Comparison of ENCODE assay signal across 9 mouse cellular contexts in the genomic region with DNA sequence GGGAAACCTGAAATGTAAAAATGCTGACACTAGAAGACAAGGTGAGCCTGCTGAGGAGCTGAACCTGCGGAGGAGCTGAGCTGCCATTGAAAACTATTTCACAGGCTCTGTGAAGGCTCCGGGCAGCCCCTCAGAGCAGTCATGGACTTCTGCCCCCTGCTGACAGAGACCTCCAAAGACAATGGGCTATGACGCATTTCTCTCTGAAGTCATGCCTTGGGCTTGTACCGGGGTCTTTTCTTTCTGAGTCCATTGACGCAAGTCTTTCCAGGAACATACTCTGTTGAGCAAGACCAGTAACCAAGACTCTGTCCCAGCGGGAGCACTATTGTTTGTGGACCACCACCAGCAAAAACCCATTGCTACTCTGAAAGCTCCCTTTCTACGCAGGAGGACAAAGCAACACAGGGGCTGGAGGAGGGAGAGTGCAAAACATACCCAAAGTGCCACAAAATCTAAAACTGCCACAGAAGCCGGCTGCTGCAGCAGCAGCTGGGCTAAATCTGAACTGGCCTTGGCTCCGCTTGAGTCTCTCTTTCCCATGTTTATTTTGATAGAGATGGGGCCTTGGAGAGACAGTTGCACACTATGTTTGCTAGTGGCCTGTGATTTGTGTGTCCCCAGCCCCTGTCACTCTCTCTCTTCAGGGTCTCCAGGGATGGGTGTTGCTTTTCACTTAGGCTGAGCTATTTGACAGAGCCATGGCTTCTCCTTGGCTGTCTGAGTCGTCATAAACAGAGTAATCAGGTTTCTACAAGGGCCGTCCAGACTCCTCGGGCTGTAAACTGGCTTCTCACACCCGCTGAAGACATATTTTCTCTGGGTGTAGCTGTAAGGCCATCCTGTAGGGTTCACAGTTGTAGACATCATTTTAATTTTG.
DNase-seq lines count a peak whose midpoint lies in the region; ATAC-seq and TF ChIP-seq lines count a peak whose summit lies in the region.
"Had no signal": no experiment of that assay in that cellular context is flagged by ENCODE, and none has a peak within 500 bp of the region (broad histone marks: within the 10 kb centered on the region; RNA-seq: fewer than 3 reads in every experiment).

No protein-coding gene starts in this region.

- no peak for TF ChIP-seq CTCF in kidney, adult 2 months (conservative IDR thresholded peaks at IDR 0.05; ENCODE audit: insufficient read depth, insufficient read length, low read depth, low read length)
- TF ChIP-seq CTCF in MEL (IDR thresholded peaks at IDR 0.05 in 2 of 3, conservative IDR thresholded peaks at IDR 0.05 in 1 of 3; ENCODE audit: control insufficient read depth in 1 of 3, insufficient read depth in 1 of 3, low read depth in 2 of 3, low read length in 3 of 3, poor library complexity in 1 of 3, severe bottlenecking in 1 of 3), result peak in 2 of 3 experiments; percentile 55 to 57; a peak in 5 of 6 replicates
- peak; percentile 57 for TF ChIP-seq CTCF in liver, embryonic 14.5 days (IDR thresholded peaks at IDR 0.05; ENCODE audit: low read depth)

- ATAC-seq in embryonic facial prominence, embryonic 11.5 days (replicated peaks; ENCODE audit: insufficient number of reproducible peaks, low FRiP score, low TSS enrichment, low read depth), result no peak
- no peak for ATAC-seq in liver, embryonic 14.5 days (ENCODE audit: insufficient read depth)

- no peak overlapping the region for H3K9ac ChIP-seq in MEL (ENCODE audit: control insufficient read depth, low read depth, low read length, poor library complexity, severe bottlenecking)
- H3K9ac ChIP-seq in embryonic facial prominence, embryonic 11.5 days (replicated peaks; ENCODE audit: low read length), result no peak overlapping the region
- no peak overlapping the region for H3K9ac ChIP-seq in liver, embryonic 14.5 days (replicated peaks)

- no peak for TF ChIP-seq POLR2A in kidney, adult 2 months (IDR thresholded peaks at IDR 0.05; ENCODE audit: low read depth, low read length)
- TF ChIP-seq POLR2A in MEL (IDR thresholded peaks at IDR 0.05; ENCODE audit: control insufficient read depth in 1 of 2, insufficient read depth in 1 of 2, low read depth in 1 of 2, low read length in 2 of 2, poor library complexity in 1 of 2), result no peak

- H3K4me3 ChIP-seq in kidney, adult 2 months (ENCODE audit: insufficient read depth, low read depth, low read length), result no peak overlapping the region
- H3K4me3 ChIP-seq in MEL (ENCODE audit: control insufficient read depth in 1 of 2, insufficient read depth in 1 of 2, low read depth in 2 of 2, low read length in 2 of 2), result no peak overlapping the region
- H3K4me3 ChIP-seq in embryonic facial prominence, embryonic 11.5 days (ENCODE audit: low read depth, low read length), result no peak overlapping the region
- no peak overlapping the region for H3K4me3 ChIP-seq in liver, embryonic 14.5 days (ENCODE audit: insufficient read depth in 1 of 2, low read depth in 2 of 2, low read length in 2 of 2)

- H3K27ac ChIP-seq in kidney, adult 2 months (ENCODE audit: insufficient read depth, low read depth, low read length), result no peak overlapping the region
- no peak overlapping the region for H3K27ac ChIP-seq in MEL (ENCODE audit: control insufficient read depth, low read depth, low read length)
- no peak overlapping the region for H3K27ac ChIP-seq in embryonic facial prominence, embryonic 11.5 days (replicated peaks; ENCODE audit: low read depth, low read length)
- H3K27ac ChIP-seq in liver, embryonic 14.5 days, result peak overlapping the region; percentile 46

- peak; percentile 37 for DNase-seq in kidney, postnatal 10 days
- DNase-seq in kidney, adult 2 months, result no peak
- peak; percentile 29 for DNase-seq in MEL (ENCODE audit: low read depth, low spot score)
- DNase-seq in embryonic facial prominence, embryonic 11.5 days (ENCODE audit: low spot score), result peak; percentile 39
- DNase-seq in liver, embryonic 14.5 days (ENCODE audit: low read depth in 3 of 3, low spot score in 3 of 3), result no peak
- no peak for DNase-seq in c-Kit-positive CD71-positive TER-119-positive erythroid progenitor cells, embryonic 14.5 days (ENCODE audit: low spot score)
- DNase-seq in spleen, postnatal 4 days (ENCODE audit: low spot score in 2 of 2), result no peak
- DNase-seq: adrenal gland, postnatal 36 days; left cerebral cortex, postnatal 4 days had no signal

- TF ChIP-seq RAD21 in MEL (IDR thresholded peaks at IDR 0.05; ENCODE audit: low read depth, low read length), result peak; percentile 27

- no peaks in the 10 kb centered on the region for H3K27me3 ChIP-seq in kidney, adult 2 months (replicated peaks; ENCODE audit: control insufficient read depth, insufficient read depth, low read length)
- no peaks in the 10 kb centered on the region for H3K27me3 ChIP-seq in MEL (ENCODE audit: control insufficient read depth in 1 of 2, insufficient read depth in 2 of 2, low read length in 2 of 2)
- H3K27me3 ChIP-seq in embryonic facial prominence, embryonic 11.5 days (ENCODE audit: control insufficient read depth, insufficient read depth, low read length), result no peaks in the 10 kb centered on the region
- H3K27me3 ChIP-seq in liver, embryonic 14.5 days (ENCODE audit: control insufficient read depth, insufficient read depth, low read length), result no peaks in the 10 kb centered on the region

- TF ChIP-seq EP300 in MEL (IDR thresholded peaks at IDR 0.05; ENCODE audit: low read depth in 1 of 2, low read length in 2 of 2), result no peak
- no peak for TF ChIP-seq EP300 in liver, embryonic 14.5 days (IDR thresholded peaks at IDR 0.05; ENCODE audit: low read depth)

- H3K9me3 ChIP-seq in MEL (replicated peaks; ENCODE audit: insufficient read depth, low read length), result no peaks in the 10 kb centered on the region
- no peaks in the 10 kb centered on the region for H3K9me3 ChIP-seq in embryonic facial prominence, embryonic 11.5 days (replicated peaks; ENCODE audit: control insufficient read depth, low read length)
- no peaks in the 10 kb centered on the region for H3K9me3 ChIP-seq in liver, embryonic 14.5 days (ENCODE audit: control insufficient read depth, low read length)

- no peaks in the 10 kb centered on the region; the same call in 1 of the 2 replicates for H3K4me1 ChIP-seq in kidney, adult 2 months (ENCODE audit: control insufficient read depth, insufficient read depth, low read length)
- H3K4me1 ChIP-seq in MEL (ENCODE audit: control insufficient read depth in 1 of 2, insufficient read depth in 2 of 2, low read length in 2 of 2), result peaks cover 16 to 25% of the 10 kb centered on the region in 2 experiments
- no peaks in the 10 kb centered on the region for H3K4me1 ChIP-seq in embryonic facial prominence, embryonic 11.5 days (ENCODE audit: control insufficient read depth, insufficient read depth, low read length)
- peaks cover 31 to 45% of the 10 kb centered on the region in 2 experiments for H3K4me1 ChIP-seq in liver, embryonic 14.5 days (replicated peaks; ENCODE audit: control insufficient read depth in 2 of 2, insufficient read depth in 2 of 2, low read length in 1 of 2)

- H3K36me3 ChIP-seq in kidney, adult 2 months (ENCODE audit: control insufficient read depth, insufficient read depth, low read length), result no peaks in the 10 kb centered on the region
- peaks cover 9 to 29% of the 10 kb centered on the region in 2 experiments for H3K36me3 ChIP-seq in MEL (ENCODE audit: control insufficient read depth in 1 of 2, insufficient read depth in 2 of 2, low read length in 2 of 2)
- no peaks in the 10 kb centered on the region for H3K36me3 ChIP-seq in embryonic facial prominence, embryonic 11.5 days (replicated peaks; ENCODE audit: control insufficient read depth, insufficient read depth, low read depth, low read length)
- no peaks in the 10 kb centered on the region for H3K36me3 ChIP-seq in liver, embryonic 14.5 days (replicated peaks; ENCODE audit: control insufficient read depth, insufficient read depth, low read depth)

- H3K4me2 ChIP-seq in embryonic facial prominence, embryonic 11.5 days (ENCODE audit: low read depth, low read length), result no peak overlapping the region
- H3K4me2 ChIP-seq in liver, embryonic 14.5 days (ENCODE audit: low read depth), result 0 out of 2 replicates have a peak overlapping the region, but pooled peaks have one; percentile 13

- 71% methylated on average over 13 of the region's 13 CpGs for WGBS in kidney, adult 2 months
- 52% methylated on average over 13 of the region's 13 CpGs for WGBS in embryonic facial prominence, embryonic 11.5 days
- WGBS in liver, embryonic 14.5 days (ENCODE audit: insufficient replicate concordance), result 55% methylated on average over 13 of the region's 13 CpGs

- no peaks in the 10 kb centered on the region for H3K79me2 ChIP-seq in MEL (ENCODE audit: control insufficient read depth, insufficient read depth, low read length, poor library complexity)

TF ChIP-seq in MEL, 35 proteins besides CTCF, POLR2A, EP300 and RAD21:
- peak; percentile 68 for TF ChIP-seq SMC3 (IDR thresholded peaks at IDR 0.05; ENCODE audit: low read depth, low read length)
- no peak for TF ChIP-seq HCFC1 (IDR thresholded peaks at IDR 0.05; ENCODE audit: low read depth, low read length)
- TF ChIP-seq ZNF384 (IDR thresholded peaks at IDR 0.05; ENCODE audit: low read depth, low read length), result no peak
- peak; percentile 36; the same call in 1 of the 2 replicates for TF ChIP-seq ZC3H11A (IDR thresholded peaks at IDR 0.05; ENCODE audit: low read depth, low read length)

Comparison
In these comparisons a context has a peak if more than half of its experiments do, and no peak if none do; other contexts are left out.
1. DNase-seq: peak in kidney, postnatal 10 days (single experiment), MEL (single experiment) and embryonic facial prominence, embryonic 11.5 days (single experiment); none in kidney, adult 2 months (single experiment), liver, embryonic 14.5 days (0 of 3), c-Kit-positive CD71-positive TER-119-positive erythroid progenitor cells, embryonic 14.5 days (single experiment) and spleen, postnatal 4 days (0 of 2).